18 mouse cellular contexts compared by ENCODE assay signal in the genomic region with DNA sequence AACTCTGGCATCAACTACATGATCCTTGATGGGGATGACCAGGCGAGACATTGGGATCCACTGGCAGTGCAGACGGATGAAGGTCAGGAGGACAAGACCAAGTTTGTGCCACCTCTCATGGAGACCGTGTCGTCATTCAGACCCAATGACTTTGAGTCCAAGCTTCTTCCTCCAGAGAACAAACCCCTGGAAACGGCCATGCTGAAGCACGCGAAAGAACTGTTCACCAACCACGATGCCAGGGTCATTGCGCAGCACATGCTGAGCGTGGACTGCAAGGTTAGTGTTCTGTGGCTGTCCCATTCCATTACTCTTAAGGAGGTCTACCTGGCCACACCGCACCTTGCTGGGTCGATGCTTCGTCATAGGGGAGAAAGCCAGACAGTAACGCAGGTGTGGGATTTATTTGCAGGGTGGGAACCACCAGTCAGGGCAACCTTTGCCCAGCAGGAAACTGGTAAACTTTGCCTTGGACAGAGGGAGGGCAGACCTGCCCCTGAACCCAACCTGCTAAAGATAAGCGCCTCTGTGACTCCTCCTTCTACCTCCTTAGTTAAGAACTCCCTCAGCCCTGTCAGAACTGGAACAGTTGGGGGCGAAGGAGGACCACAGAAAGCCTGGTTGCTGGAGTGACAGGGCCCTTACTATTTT.
DNase-seq lines count a peak whose midpoint lies in the region; ATAC-seq and TF ChIP-seq lines count a peak whose summit lies in the region.
"Had no signal": no experiment of that assay in that cellular context is flagged by ENCODE, and none has a peak within 500 bp of the region (broad histone marks: within the 10 kb centered on the region; RNA-seq: fewer than 3 reads in every experiment).

No protein-coding gene starts in this region.

- H3K9ac ChIP-seq in kidney, embryonic 14.5 days (ENCODE audit: low read depth, low read length): no peak overlapping the region
- H3K9ac ChIP-seq in intestine, postnatal 0 days (ENCODE audit: low read depth, low read length): peak overlapping the region; percentile 57
- H3K9ac ChIP-seq in stomach, embryonic 14.5 days (replicated peaks; ENCODE audit: low read depth, low read length): no peak overlapping the region
- no peak overlapping the region for H3K9ac ChIP-seq in forebrain, embryonic 13.5 days
- H3K9ac ChIP-seq: hindbrain, embryonic 15.5 days; limb, embryonic 15.5 days; midbrain, embryonic 12.5 days had no signal

- H3K4me1 ChIP-seq in kidney, adult 2 months (ENCODE audit: control insufficient read depth, insufficient read depth, low read length): peaks cover 32% of the 10 kb centered on the region
- H3K4me1 ChIP-seq in kidney, embryonic 14.5 days (ENCODE audit: control insufficient read depth, insufficient read depth, low read length): peaks cover 26% of the 10 kb centered on the region
- H3K4me1 ChIP-seq in intestine, postnatal 0 days (replicated peaks; ENCODE audit: control insufficient read depth, insufficient read depth, low read length): peaks cover 15% of the 10 kb centered on the region; the same call in 1 of the 2 replicates
- H3K4me1 ChIP-seq in limb, embryonic 10.5 days: peaks cover 62% of the 10 kb centered on the region
- peaks cover 21% of the 10 kb centered on the region; the same call in 1 of the 2 replicates for H3K4me1 ChIP-seq in stomach, embryonic 14.5 days (ENCODE audit: control insufficient read depth, insufficient read depth, low read length)
- H3K4me1 ChIP-seq in forebrain, embryonic 13.5 days: peaks cover 7% of the 10 kb centered on the region; the same call in 1 of the 2 replicates

- 53% methylated on average over 16 of the region's 16 CpGs for WGBS in kidney, adult 2 months
- 94% methylated on average over 16 of the region's 16 CpGs for WGBS in kidney, embryonic 14.5 days
- WGBS in intestine, postnatal 0 days: 44% methylated on average over 16 of the region's 16 CpGs
- 92% methylated on average over 16 of the region's 16 CpGs for WGBS in limb, embryonic 10.5 days
- WGBS in stomach, embryonic 14.5 days: 88% methylated on average over 16 of the region's 16 CpGs
- WGBS in forebrain, embryonic 13.5 days: 95% methylated on average over 16 of the region's 16 CpGs

- no peaks in the 10 kb centered on the region for H3K27me3 ChIP-seq in kidney, adult 2 months (replicated peaks; ENCODE audit: control insufficient read depth, insufficient read depth, low read length)
- no peaks in the 10 kb centered on the region for H3K27me3 ChIP-seq in kidney, embryonic 14.5 days (ENCODE audit: control insufficient read depth, insufficient read depth, low read length)
- H3K27me3 ChIP-seq in intestine, postnatal 0 days (replicated peaks; ENCODE audit: control insufficient read depth, insufficient read depth, low read length): no peaks in the 10 kb centered on the region
- H3K27me3 ChIP-seq in limb, embryonic 10.5 days (ENCODE audit: low read depth, poor library complexity, severe bottlenecking): no peaks in the 10 kb centered on the region
- no peaks in the 10 kb centered on the region for H3K27me3 ChIP-seq in stomach, embryonic 14.5 days (ENCODE audit: control insufficient read depth, insufficient read depth, low read length)
- H3K27me3 ChIP-seq in forebrain, embryonic 13.5 days: no peaks in the 10 kb centered on the region
- H3K27me3 ChIP-seq: hindbrain, embryonic 15.5 days; midbrain, embryonic 12.5 days had no signal

- no peak for TF ChIP-seq POLR2A in kidney, adult 2 months (IDR thresholded peaks at IDR 0.05; ENCODE audit: low read depth, low read length)

- peak overlapping the region; percentile 97 for H3K27ac ChIP-seq in kidney, adult 2 months (ENCODE audit: insufficient read depth, low read depth, low read length)
- H3K27ac ChIP-seq in kidney, embryonic 14.5 days (ENCODE audit: low read depth, low read length): no peak overlapping the region
- peak overlapping the region; percentile 94 for H3K27ac ChIP-seq in intestine, postnatal 0 days (ENCODE audit: low read depth, low read length)
- H3K27ac ChIP-seq in limb, embryonic 10.5 days: peak overlapping the region; percentile 26; the same call in 1 of the 2 replicates
- no peak overlapping the region for H3K27ac ChIP-seq in stomach, embryonic 14.5 days (ENCODE audit: low read length)
- no peak overlapping the region for H3K27ac ChIP-seq in forebrain, embryonic 13.5 days
- H3K27ac ChIP-seq: forebrain, embryonic 10.5 days; hindbrain, embryonic 15.5 days; limb, embryonic 15.5 days; midbrain, embryonic 12.5 days had no signal

- H3K36me3 ChIP-seq in kidney, adult 2 months (ENCODE audit: control insufficient read depth, insufficient read depth, low read length): no peaks in the 10 kb centered on the region
- peaks cover 6% of the 10 kb centered on the region for H3K36me3 ChIP-seq in kidney, embryonic 14.5 days (ENCODE audit: control insufficient read depth, insufficient read depth, low read length)
- H3K36me3 ChIP-seq in intestine, postnatal 0 days (ENCODE audit: control insufficient read depth, insufficient read depth): peaks cover 28% of the 10 kb centered on the region; the same call in 1 of the 2 replicates
- H3K36me3 ChIP-seq in limb, embryonic 10.5 days: peaks cover 9% of the 10 kb centered on the region
- H3K36me3 ChIP-seq in stomach, embryonic 14.5 days (ENCODE audit: control insufficient read depth, insufficient read depth, low read length): no peaks in the 10 kb centered on the region
- H3K36me3 ChIP-seq in forebrain, embryonic 13.5 days (ENCODE audit: poor library complexity, severe bottlenecking): no peaks in the 10 kb centered on the region
- H3K36me3 ChIP-seq: hindbrain, embryonic 15.5 days had no signal

- peak overlapping the region; percentile 29 for H3K4me3 ChIP-seq in kidney, adult 2 months (ENCODE audit: insufficient read depth, low read depth, low read length)
- H3K4me3 ChIP-seq in kidney, embryonic 14.5 days (ENCODE audit: low read length): no peak overlapping the region
- H3K4me3 ChIP-seq in intestine, postnatal 0 days (ENCODE audit: low read depth, low read length): peak overlapping the region; percentile 25
- no peak overlapping the region for H3K4me3 ChIP-seq in limb, embryonic 10.5 days
- no peak overlapping the region for H3K4me3 ChIP-seq in stomach, embryonic 14.5 days (ENCODE audit: low read depth, low read length)
- H3K4me3 ChIP-seq in forebrain, embryonic 13.5 days: no peak overlapping the region
- H3K4me3 ChIP-seq: forebrain, embryonic 10.5 days; hindbrain, embryonic 15.5 days; limb, embryonic 15.5 days; midbrain, embryonic 12.5 days; myocyte had no signal

- ATAC-seq in kidney, embryonic 14.5 days (ENCODE audit: low FRiP score, low TSS enrichment): no peak
- ATAC-seq in intestine, postnatal 0 days: peak; percentile 74
- ATAC-seq in stomach, embryonic 14.5 days (ENCODE audit: insufficient number of reproducible peaks, insufficient read depth, low FRiP score, low read depth): peak; percentile 57; the same call in 1 of the 2 replicates
- ATAC-seq in forebrain, embryonic 13.5 days: no peak

- peak; percentile 69 for DNase-seq in kidney, adult 2 months
- DNase-seq in limb, embryonic 10.5 days (ENCODE audit: low spot score): no peak
- no peak for DNase-seq in right cerebral cortex, adult 2 months (ENCODE audit: low spot score in 2 of 2)
- DNase-seq in retina, postnatal 1 day: no peak
- DNase-seq: adrenal gland, adult 2 months; cerebellum, adult 2 months; heart, postnatal 10 days; lung, postnatal 36 days; right cerebral cortex, adult 18-20 months had no signal

- no peaks in the 10 kb centered on the region for H3K9me3 ChIP-seq in kidney, embryonic 14.5 days (ENCODE audit: control insufficient read depth, low read length)
- no peaks in the 10 kb centered on the region for H3K9me3 ChIP-seq in intestine, postnatal 0 days (ENCODE audit: control insufficient read depth)
- no peaks in the 10 kb centered on the region for H3K9me3 ChIP-seq in limb, embryonic 10.5 days (replicated peaks)
- no peaks in the 10 kb centered on the region for H3K9me3 ChIP-seq in stomach, embryonic 14.5 days (ENCODE audit: control insufficient read depth, low read depth, low read length)
- H3K9me3 ChIP-seq in forebrain, embryonic 13.5 days (replicated peaks): no peaks in the 10 kb centered on the region
- H3K9me3 ChIP-seq: forebrain, embryonic 10.5 days; hindbrain, embryonic 15.5 days; limb, embryonic 15.5 days; midbrain, embryonic 12.5 days had no signal

- 0 out of 2 replicates have a peak, but pooled peaks have one; percentile 14 for TF ChIP-seq CTCF in kidney, adult 2 months (conservative IDR thresholded peaks at IDR 0.05; ENCODE audit: insufficient read depth, insufficient read length, low read depth, low read length)
- 0 out of 2 replicates have a peak, but pooled peaks have one; percentile 29 for TF ChIP-seq CTCF in intestine, postnatal 0 days (IDR thresholded peaks at IDR 0.05; ENCODE audit: low read depth)

- no peak overlapping the region for H3K4me2 ChIP-seq in kidney, embryonic 14.5 days (replicated peaks; ENCODE audit: low read depth, low read length)
- H3K4me2 ChIP-seq in intestine, postnatal 0 days (replicated peaks; ENCODE audit: low read depth): peak overlapping the region; percentile 57
- no peak overlapping the region for H3K4me2 ChIP-seq in stomach, embryonic 14.5 days (replicated peaks; ENCODE audit: low read depth, low read length)
- no peak overlapping the region for H3K4me2 ChIP-seq in forebrain, embryonic 13.5 days
- H3K4me2 ChIP-seq: hindbrain, embryonic 15.5 days; limb, embryonic 15.5 days; midbrain, embryonic 12.5 days had no signal

Comparison
In these comparisons a context has a peak if more than half of its experiments do, and no peak if none do; other contexts are left out.
1. H3K27ac ChIP-seq: peak in kidney, adult 2 months (single experiment), intestine, postnatal 0 days (single experiment) and limb, embryonic 10.5 days (single experiment); none in kidney, embryonic 14.5 days (single experiment), stomach, embryonic 14.5 days (single experiment) and forebrain, embryonic 13.5 days (single experiment).
2. H3K4me3 ChIP-seq: peak in kidney, adult 2 months (single experiment) and intestine, postnatal 0 days (single experiment); none in kidney, embryonic 14.5 days (single experiment), limb, embryonic 10.5 days (single experiment), stomach, embryonic 14.5 days (single experiment) and forebrain, embryonic 13.5 days (single experiment).
3. ATAC-seq: peak in intestine, postnatal 0 days (single experiment) and stomach, embryonic 14.5 days (single experiment); none in kidney, embryonic 14.5 days (single experiment) and forebrain, embryonic 13.5 days (single experiment).